Mouse (Mus musculus): ENCODE results near the gene Hist1h3e. TPM values are rescaled to one million over a fixed set of nuclear protein-coding genes. Genes with fewer than 3 reads are reported as not detected.
"Not testable (repeated sequence)": the region's sequence is repeated elsewhere in the genome, so short reads cannot be mapped to it uniquely, and the experiment has no call there.

Gene Hist1h3e
- polyA plus RNA-seq, 1 experiment from 2014 or later = 1.9 TPM

GRCm38 (mm10) chr13:23571504-23572217, 9.5 kb upstream of the Hist1h3e start:
- H3K9me3 ChIP-seq (ENCODE audit: control insufficient read depth, low read length); ATAC-seq (ENCODE audit: low read depth); H3K36me3 ChIP-seq (ENCODE audit: control insufficient read depth, insufficient read depth, low read length); H3K27me3 ChIP-seq (ENCODE audit: control insufficient read depth, insufficient read depth, low read length): not testable (repeated sequence)
- H3K27ac ChIP-seq (ENCODE audit: low read depth, low read length) = peak overlapping the region; percentile 90
- peak overlapping the region; percentile 73 for H3K4me2 ChIP-seq (ENCODE audit: low read depth, low read length)
- under 1% methylated on average over 10 of the region's 34 CpGs for WGBS
- peak overlapping the region; percentile 51 for H3K9ac ChIP-seq (replicated peaks; ENCODE audit: low read depth, low read length)
- H3K4me3 ChIP-seq (ENCODE audit: low read depth, low read length) = peak overlapping the region; percentile 47
- peaks cover 32% of the 10 kb centered on the region for H3K4me1 ChIP-seq (ENCODE audit: control insufficient read depth, insufficient read depth, low read length)

GRCm38 (mm10) chr13:23571022-23571503, 8.9 kb upstream of the Hist1h3e start, which contains the start of the genes Hist1h2ae and Hist1h2bg:
Hist1h2ae (minus strand) TSS chr13:23571220.
Hist1h2bg (plus strand) TSS chr13:23571396.
- Histone ChIP-seq H3K9ac (replicated peaks; ENCODE audit: low read depth, low read length) (peak within 1 kb of the TSS; percentile 51), H3K27ac (ENCODE audit: low read depth, low read length) (peak within 1 kb of the TSS; percentile 90), H3K4me3 (ENCODE audit: low read depth, low read length) (peak within 1 kb of the TSS; percentile 47), H3K9me3 (ENCODE audit: control insufficient read depth, low read length) (no peaks in the 10 kb centered on the region), H3K4me2 (ENCODE audit: low read depth, low read length) (peak within 1 kb of the TSS; percentile 73), H3K36me3 (ENCODE audit: control insufficient read depth, insufficient read depth, low read length) (no peaks in the 10 kb centered on the region), H3K4me1 (ENCODE audit: control insufficient read depth, insufficient read depth, low read length) (peaks cover 26% of the 10 kb centered on the region), H3K27me3 (ENCODE audit: control insufficient read depth, insufficient read depth, low read length) (no peaks in the 10 kb centered on the region)
- under 1% methylated on average over 18 of the region's 18 CpGs for WGBS
- ATAC-seq (ENCODE audit: low read depth) = peak; percentile 92

- Histone ChIP-seq H3K4me1 (ENCODE audit: control insufficient read depth, insufficient read depth, low read length) (peaks cover 25% of the 10 kb centered on the region), H3K4me2 (ENCODE audit: low read depth, low read length) (peak overlapping the region; percentile 73), H3K27ac (ENCODE audit: low read depth, low read length) (peak overlapping the region; percentile 90), H3K9ac (replicated peaks; ENCODE audit: low read depth, low read length) (peak overlapping the region; percentile 12), H3K4me3 (ENCODE audit: low read depth, low read length) (peak overlapping the region; percentile 47)
- WGBS = 2% methylated on average over 20 of the region's 41 CpGs
- ATAC-seq (ENCODE audit: low read depth) = peak; percentile 25
- not testable (repeated sequence) for H3K36me3 ChIP-seq (ENCODE audit: control insufficient read depth, insufficient read depth, low read length); H3K27me3 ChIP-seq (ENCODE audit: control insufficient read depth, insufficient read depth, low read length); H3K9me3 ChIP-seq (ENCODE audit: control insufficient read depth, low read length)
Observed at GRCm38 (mm10) chr13:23570261-23571021, 8.3 kb upstream of the Hist1h3e start.

- no peak for ATAC-seq (ENCODE audit: low read depth)
- Histone ChIP-seq H3K36me3 (ENCODE audit: control insufficient read depth, insufficient read depth, low read length) (no peaks in the 10 kb centered on the region), H3K4me1 (ENCODE audit: control insufficient read depth, insufficient read depth, low read length) (0 out of 2 replicates have a peak, but pooled peaks cover 5% of the 10 kb centered on the region), H3K27me3 (ENCODE audit: control insufficient read depth, insufficient read depth, low read length) (no peaks in the 10 kb centered on the region), H3K9me3 (ENCODE audit: control insufficient read depth, low read length) (no peaks in the 10 kb centered on the region), H3K4me3 (ENCODE audit: low read depth, low read length) (no peak overlapping the region), H3K27ac (ENCODE audit: low read depth, low read length) (peak overlapping the region; percentile 99; the same call in 1 of the 2 replicates), H3K4me2 (ENCODE audit: low read depth, low read length) (no peak overlapping the region), H3K9ac (replicated peaks; ENCODE audit: low read depth, low read length) (no peak overlapping the region)
- 88% methylated on average over 2 of the region's 2 CpGs for WGBS
Observed at GRCm38 (mm10) chr13:23564482-23564881, 2.3 kb upstream of the Hist1h3e start.

GRCm38 (mm10) chr13:23562699-23563462, 712 bp upstream of the Hist1h3e start:
- 0 out of 2 replicates have a peak, but pooled peaks cover 5% of the 10 kb centered on the region for H3K4me1 ChIP-seq (ENCODE audit: control insufficient read depth, insufficient read depth, low read length)
- no peaks in the 10 kb centered on the region for H3K36me3 ChIP-seq (ENCODE audit: control insufficient read depth, insufficient read depth, low read length)
- 2% methylated on average over 18 of the region's 18 CpGs for WGBS
- peak overlapping the region; percentile 84 for H3K4me2 ChIP-seq (ENCODE audit: low read depth, low read length)
- H3K4me3 ChIP-seq (ENCODE audit: low read depth, low read length) = peak overlapping the region; percentile 41
- H3K27ac ChIP-seq (ENCODE audit: low read depth, low read length) = peak overlapping the region; percentile 99
- H3K9ac ChIP-seq (replicated peaks; ENCODE audit: low read depth, low read length) = peak overlapping the region; percentile 61
- H3K9me3 ChIP-seq (ENCODE audit: control insufficient read depth, low read length) = no peaks in the 10 kb centered on the region
- H3K27me3 ChIP-seq (ENCODE audit: control insufficient read depth, insufficient read depth, low read length) = no peaks in the 10 kb centered on the region
- peak; percentile 52 for ATAC-seq (ENCODE audit: low read depth)

- H3K9me3 ChIP-seq (ENCODE audit: control insufficient read depth, low read length); H3K9ac ChIP-seq (replicated peaks; ENCODE audit: low read depth, low read length); H3K4me1 ChIP-seq (ENCODE audit: control insufficient read depth, insufficient read depth, low read length); H3K27me3 ChIP-seq (ENCODE audit: control insufficient read depth, insufficient read depth, low read length); ATAC-seq (ENCODE audit: low read depth); H3K36me3 ChIP-seq (ENCODE audit: control insufficient read depth, insufficient read depth, low read length); H3K27ac ChIP-seq (ENCODE audit: low read depth, low read length): not testable (repeated sequence)
- WGBS = 0% methylated on average over 2 of the region's 5 CpGs
- H3K4me2 ChIP-seq (ENCODE audit: low read depth, low read length) = peak overlapping the region; percentile 84
- H3K4me3 ChIP-seq (ENCODE audit: low read depth, low read length) = peak overlapping the region; percentile 41
Observed at GRCm38 (mm10) chr13:23561531-23561882, 662 bp downstream of the Hist1h3e start.

GRCm38 (mm10) chr13:23560699-23561098, 1.5 kb downstream of the Hist1h3e start:
- H3K27ac ChIP-seq (ENCODE audit: low read depth, low read length); ATAC-seq (ENCODE audit: low read depth); H3K4me3 ChIP-seq (ENCODE audit: low read depth, low read length); H3K27me3 ChIP-seq (ENCODE audit: control insufficient read depth, insufficient read depth, low read length); H3K9ac ChIP-seq (replicated peaks; ENCODE audit: low read depth, low read length); H3K9me3 ChIP-seq (ENCODE audit: control insufficient read depth, low read length); H3K36me3 ChIP-seq (ENCODE audit: control insufficient read depth, insufficient read depth, low read length); H3K4me2 ChIP-seq (ENCODE audit: low read depth, low read length); H3K4me1 ChIP-seq (ENCODE audit: control insufficient read depth, insufficient read depth, low read length): not testable (repeated sequence)
- WGBS = 23% methylated on average over 2 of the region's 2 CpGs

GRCm38 (mm10) chr13:23556906-23557305, 5.3 kb downstream of the Hist1h3e start:
- Histone ChIP-seq H3K27me3 (ENCODE audit: control insufficient read depth, insufficient read depth, low read length) (no peaks in the 10 kb centered on the region; the same call in 1 of the 2 replicates), H3K4me3 (ENCODE audit: low read depth, low read length) (no peak overlapping the region), H3K9me3 (ENCODE audit: control insufficient read depth, low read length) (no peaks in the 10 kb centered on the region), H3K27ac (ENCODE audit: low read depth, low read length) (no peak overlapping the region), H3K4me2 (ENCODE audit: low read depth, low read length) (no peak overlapping the region), H3K4me1 (ENCODE audit: control insufficient read depth, insufficient read depth, low read length) (0 out of 2 replicates have a peak, but pooled peaks cover 3% of the 10 kb centered on the region), H3K36me3 (ENCODE audit: control insufficient read depth, insufficient read depth, low read length) (no peaks in the 10 kb centered on the region), H3K9ac (replicated peaks; ENCODE audit: low read depth, low read length) (no peak overlapping the region)
- ATAC-seq (ENCODE audit: low read depth) = no peak
- 71% methylated on average over 3 of the region's 3 CpGs for WGBS
